28 mouse cellular contexts compared by ENCODE assay signal in the genomic region with DNA sequence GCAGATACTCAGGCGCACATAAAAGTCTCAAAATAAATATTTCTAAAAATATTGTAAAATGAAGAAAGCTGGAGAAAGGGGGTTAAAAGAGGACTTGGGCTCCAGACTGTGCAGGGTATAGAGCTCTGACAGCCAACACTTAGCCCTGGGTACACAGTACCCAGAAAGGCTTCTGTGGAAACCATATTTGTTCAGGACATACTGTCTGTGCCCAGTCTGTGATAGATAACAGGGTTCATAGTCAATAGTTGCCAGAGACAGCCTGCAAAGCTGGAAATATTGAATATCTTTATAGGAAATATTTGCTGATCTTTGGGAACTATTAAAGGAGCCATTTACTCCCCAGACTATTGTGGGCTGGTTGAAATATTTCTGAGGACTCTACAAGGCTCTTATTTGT. TPM values are rescaled to one million over a fixed set of nuclear protein-coding genes. Genes with fewer than 3 reads are reported as not detected.
"Had no signal": no experiment of that assay in that cellular context is flagged by ENCODE, and none has a peak within 500 bp of the region (broad histone marks: within the 10 kb centered on the region; RNA-seq: fewer than 3 reads in every experiment).

No protein-coding gene starts in this region.

- H3K36me3 ChIP-seq: embryonic facial prominence, embryonic 10.5 days; embryonic facial prominence, embryonic 12.5 days; embryonic facial prominence, embryonic 13.5 days; embryonic facial prominence, embryonic 15.5 days; forebrain, embryonic 10.5 days; forebrain, embryonic 12.5 days; forebrain, embryonic 15.5 days had no signal

- H3K9ac ChIP-seq: embryonic facial prominence, embryonic 12.5 days; embryonic facial prominence, embryonic 13.5 days; embryonic facial prominence, embryonic 15.5 days; forebrain, embryonic 12.5 days; forebrain, embryonic 13.5 days; forebrain, embryonic 15.5 days; forebrain, postnatal 0 days had no signal

- DNase-seq: cerebellum, adult 2 months; cerebellum, adult 8-10 months; cerebellum, adult 9-10 months; cerebellum, adult 9-11 months; cerebellum, postnatal 10 days; cerebellum, postnatal 14 days; cerebellum, postnatal 25 days; cerebellum, postnatal 36 days; embryo, embryonic 11 days; forebrain, postnatal 0 days; gastrocnemius, adult 2 months; gastrocnemius, postnatal 10 days; gastrocnemius, postnatal 14 days; gastrocnemius, postnatal 25 days; gastrocnemius, postnatal 36 days; heart, adult 18-20 months; heart, adult 2 months had no signal

- H3K4me2 ChIP-seq: embryonic facial prominence, embryonic 12.5 days; embryonic facial prominence, embryonic 13.5 days; embryonic facial prominence, embryonic 15.5 days; forebrain, embryonic 12.5 days; forebrain, embryonic 13.5 days; forebrain, embryonic 15.5 days had no signal

- H3K27ac ChIP-seq: embryonic facial prominence, embryonic 10.5 days; embryonic facial prominence, embryonic 12.5 days; embryonic facial prominence, embryonic 13.5 days; embryonic facial prominence, embryonic 15.5 days; forebrain, embryonic 10.5 days; forebrain, embryonic 12.5 days; forebrain, embryonic 13.5 days; forebrain, embryonic 15.5 days; gastrocnemius, adult 2 months; heart, adult 2 months had no signal

- H3K4me3 ChIP-seq: embryonic facial prominence, embryonic 10.5 days; embryonic facial prominence, embryonic 12.5 days; embryonic facial prominence, embryonic 13.5 days; embryonic facial prominence, embryonic 15.5 days; erythroblast, embryonic 14.5 days; forebrain, embryonic 10.5 days; forebrain, embryonic 12.5 days; forebrain, embryonic 13.5 days; forebrain, embryonic 15.5 days; gastrocnemius, adult 2 months; heart, adult 2 months had no signal

- ATAC-seq: forebrain, embryonic 13.5 days; forebrain, embryonic 14.5 days; forebrain, embryonic 15.5 days; forebrain, embryonic 16.5 days; forebrain, postnatal 0 days had no signal

- H3K27me3 ChIP-seq: embryonic facial prominence, embryonic 12.5 days; embryonic facial prominence, embryonic 13.5 days; embryonic facial prominence, embryonic 15.5 days; forebrain, embryonic 12.5 days; forebrain, embryonic 13.5 days; forebrain, embryonic 15.5 days had no signal

- H3K4me1 ChIP-seq: embryonic facial prominence, embryonic 10.5 days; embryonic facial prominence, embryonic 12.5 days; embryonic facial prominence, embryonic 13.5 days; embryonic facial prominence, embryonic 15.5 days; forebrain, embryonic 10.5 days; forebrain, embryonic 12.5 days; forebrain, embryonic 13.5 days; forebrain, embryonic 15.5 days had no signal

- H3K9me3 ChIP-seq: embryonic facial prominence, embryonic 10.5 days; embryonic facial prominence, embryonic 12.5 days; embryonic facial prominence, embryonic 13.5 days; embryonic facial prominence, embryonic 15.5 days; forebrain, embryonic 10.5 days; forebrain, embryonic 12.5 days; forebrain, embryonic 13.5 days; forebrain, embryonic 15.5 days had no signal

RNA-seq across cellular contexts. Expression of a gene that starts 35.5 kb away (rescaled TPM):
- polyA plus RNA-seq: erythroblast, embryonic 14.5 days had no signal
